Mouse (Mus musculus): ENCODE data around the gene Olfr1107.

- TF ChIP-seq FLI1 (IDR thresholded peaks at IDR 0.05; ENCODE audit: low read length) (no peak), GATA1 (IDR thresholded peaks at IDR 0.05; ENCODE audit: borderline replicate concordance, low read length) (no peak)
Observed at GRCm38 (mm10) chr2:87036431-87036830, 39.2 kb downstream of the Olfr1107 start, which contains the start of gene Olfr1105.

Data from megakaryocyte, embryonic 14.5 days (primary cell).